Mouse (Mus musculus) lung, adult 2 months (tissue): ENCODE measurements around the gene 4930548H24Rik. TPM values are rescaled to one million over a fixed set of nuclear protein-coding genes. Genes with fewer than 3 reads are reported as not detected.

Source experiments
- DNase-seq: peaks from one replicate; pipeline ENCODE4 v3.0.0; 2022
- H3K4me1 ChIP-seq: fragments of 200-500 bp; 2 replicates; pipeline ENCODE4 v1.6.1; 2011; ENCODE audit warnings: low read length; ENCODE audit not compliant: control insufficient read depth, insufficient read depth
- H3K4me3 ChIP-seq: fragments of 200-500 bp; replicated peaks from 2 replicates; pipeline ENCODE3; 2011; ENCODE audit warnings: low read depth, mild to moderate bottlenecking, control low read depth, low read length; ENCODE audit errors: extremely low read depth
- CTCF ChIP-seq: fragments of 200-500 bp; IDR thresholded peaks from 2 replicates; pipeline ENCODE4 v1.5.1; 2011; ENCODE audit warnings: mild to moderate bottlenecking, low read length, control low read depth; ENCODE audit not compliant: insufficient read depth
- POLR2A ChIP-seq: fragments of 200-500 bp; IDR thresholded peaks from 2 replicates; pipeline ENCODE4 v1.6.1; 2011; ENCODE audit warnings: low read depth, mild to moderate bottlenecking, control low read depth, low read length, borderline replicate concordance; ENCODE audit errors: extremely low read depth
- WGBS: fragments of 180-500 bp; shearing (Covaris S2); methylation state at CpG from one replicate; pipeline ENCODE4 v1.1.7; 2018; 5-methylcytosine and 5-hydroxymethylcytosine counted together
- polyA plus RNA-seq: library from polyadenylated mRNA; depleted of rRNA; stranded (reverse); fragments of >200 nt; gene quantifications from 2 replicates; pipeline ENCODE4 v1.2.3, GENCODE M21; 2012; rRNA removed

Gene 4930548H24Rik
- polyA plus RNA-seq, 1 experiment: not detected

DNA sequence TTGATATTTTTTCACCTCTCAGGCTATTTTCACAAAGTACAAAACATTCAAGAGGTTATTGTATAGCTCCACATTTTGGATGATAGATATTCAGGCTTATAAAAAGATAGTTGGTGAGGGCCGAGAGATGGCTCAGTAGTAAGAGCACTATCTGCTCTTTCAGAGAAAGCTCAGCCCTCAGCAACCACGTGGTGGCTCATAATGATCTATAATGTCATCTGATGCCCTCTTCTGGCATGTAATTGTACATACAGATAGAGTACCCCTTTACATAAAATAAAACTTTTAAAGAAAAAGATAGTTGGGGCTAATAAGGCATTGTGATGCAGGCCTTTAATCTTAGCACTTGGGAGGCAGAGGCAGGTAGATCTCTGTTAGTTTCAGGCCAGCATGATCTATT lies 43.0 kb downstream of the 4930548H24Rik start:
- H3K4me3 ChIP-seq: no peak overlapping the region
- TF ChIP-seq CTCF: no peak
- no peak for TF ChIP-seq POLR2A
- WGBS: 34% methylated on average over 2 of the region's 2 CpGs
- peaks cover 3% of the 10 kb centered on the region for H3K4me1 ChIP-seq
- no peak for DNase-seq

DNA sequence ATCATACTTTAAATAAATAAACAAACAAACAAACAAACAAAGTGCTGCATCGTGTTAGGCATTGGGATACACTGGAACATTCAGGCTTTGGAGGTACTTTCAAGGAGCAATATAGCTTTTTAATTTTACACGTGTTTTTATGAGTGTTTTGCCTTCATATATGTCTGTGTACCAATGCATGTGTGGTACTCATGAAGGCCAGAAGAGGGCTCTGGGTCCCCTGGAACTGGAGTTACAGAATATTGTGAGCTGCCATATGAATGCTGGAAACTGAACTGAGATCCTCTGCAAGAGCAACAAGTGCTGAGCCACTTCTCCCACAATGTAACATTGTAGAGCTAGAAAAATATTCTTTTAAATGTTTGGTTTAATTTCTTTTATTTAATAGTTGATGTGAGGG lies 49.7 kb downstream of the 4930548H24Rik start:
- 88% methylated on average over 2 of the region's 2 CpGs for WGBS
- no peak for DNase-seq
- no peaks in the 10 kb centered on the region for H3K4me1 ChIP-seq
- TF ChIP-seq POLR2A (no peak), CTCF (no peak)
- H3K4me3 ChIP-seq: no peak overlapping the region

Other genes starting within 250 kb of the 4930548H24Rik start
- 170 and 188 TPM in 2 replicates for gene Nrbp1, start 244.9 kb upstream of the 4930548H24Rik start, polyA plus RNA-seq
- 0.36 and 0.70 TPM in 2 replicates for gene Gm9970, start 244.5 kb upstream of the 4930548H24Rik start, polyA plus RNA-seq
- gene Krtcap3, start 234.0 kb upstream of the 4930548H24Rik start, polyA plus RNA-seq: 71.3 and 75.9 TPM in 2 replicates
- 45.0 and 47.8 TPM in 2 replicates for gene Ift172, start 194.6 kb upstream of the 4930548H24Rik start, polyA plus RNA-seq
- 11.7 and 17.8 TPM in 2 replicates for gene Fndc4, start 189.7 kb upstream of the 4930548H24Rik start, polyA plus RNA-seq
- gene Gckr, start 188.3 kb upstream of the 4930548H24Rik start, polyA plus RNA-seq: 0.05 and 0.11 TPM in 2 replicates
- gene Zfp512, start 33.3 kb upstream of the 4930548H24Rik start, polyA plus RNA-seq: 8.3 and 14.4 TPM in 2 replicates
- gene Gpn1, start 9.0 kb downstream of the 4930548H24Rik start, polyA plus RNA-seq: 10.8 and 14.1 TPM in 2 replicates
- gene Slc4a1ap, start 41.3 kb downstream of the 4930548H24Rik start, polyA plus RNA-seq: 13.4 and 15.8 TPM in 2 replicates
- 10.9 and 13.3 TPM in 2 replicates for gene Supt7l, start 42.1 kb downstream of the 4930548H24Rik start, polyA plus RNA-seq
- gene Mrpl33, start 111.2 kb downstream of the 4930548H24Rik start, polyA plus RNA-seq: 15.9 and 19.5 TPM in 2 replicates
- gene Rbks, start 211.9 kb downstream of the 4930548H24Rik start, polyA plus RNA-seq: 3.2 and 4.1 TPM in 2 replicates
- gene Babam2, start 211.9 kb downstream of the 4930548H24Rik start, polyA plus RNA-seq: 19.6 and 23.6 TPM in 2 replicates